Mouse (Mus musculus) limb, embryonic 14.5 days (tissue): ENCODE data around the gene Cabp2. TPM values are rescaled to one million over a fixed set of nuclear protein-coding genes. Genes with fewer than 3 reads are reported as not detected.
A peak's percentile ranks its signal among the peaks of the same experiment; 100 is the strongest.

Experiments used
- ATAC-seq: fragments of 200-750 bp; cut with Nextera tagmentation; 2 replicates; pipeline ENCODE4 v1.8.0; 2017; ENCODE audit warnings: low read depth, moderate number of reproducible peaks, moderate TSS enrichment; ENCODE audit not compliant: low FRiP score
- DNase-seq: peaks from one replicate; pipeline ENCODE4 v3.0.0-alpha.2; 2015; ENCODE audit warnings: low spot score
- H3K27ac ChIP-seq: fragments of 300-500 bp; sonication (generic); replicated peaks from 2 replicates; pipeline ENCODE4 v1.5.1; 2014; ENCODE audit warnings: low read depth, mild to moderate bottlenecking, low read length, moderate library complexity, mixed read lengths
- H3K27me3 ChIP-seq: fragments of 300-500 bp; sonication (generic); 2 replicates; pipeline ENCODE4 v1.6.1; 2014; ENCODE audit warnings: low read length, mixed read lengths; ENCODE audit not compliant: control insufficient read depth, insufficient read depth
- H3K36me3 ChIP-seq: fragments of 300-500 bp; sonication (generic); 2 replicates; pipeline ENCODE4 v1.6.1; 2014; ENCODE audit warnings: mild to moderate bottlenecking, low read length, moderate library complexity, mixed read lengths; ENCODE audit not compliant: control insufficient read depth, insufficient read depth
- H3K4me1 ChIP-seq: fragments of 300-500 bp; sonication (generic); 2 replicates; pipeline ENCODE4 v1.6.1; 2014; ENCODE audit warnings: antibody characterized with exemption, low read length, mixed read lengths; ENCODE audit not compliant: control insufficient read depth, insufficient read depth
- H3K4me2 ChIP-seq: fragments of 300-500 bp; sonication (generic); replicated peaks from 2 replicates; pipeline ENCODE4 v1.6.1; 2014; ENCODE audit warnings: low read depth, mild to moderate bottlenecking, low read length, moderate library complexity; ENCODE audit not compliant: severe bottlenecking
- H3K4me3 ChIP-seq: fragments of 300-500 bp; sonication (generic); replicated peaks from 2 replicates; pipeline ENCODE4 v1.5.1; 2014; ENCODE audit warnings: low read length
- H3K9ac ChIP-seq: fragments of 300-500 bp; sonication (generic); 2 replicates; pipeline ENCODE4 v1.6.1; 2014; ENCODE audit warnings: mild to moderate bottlenecking, low read depth, low read length, moderate library complexity; ENCODE audit not compliant: severe bottlenecking
- H3K9me3 ChIP-seq: fragments of 300-500 bp; sonication (generic); 2 replicates; pipeline ENCODE4 v1.6.1; 2016; ENCODE audit warnings: low read length; ENCODE audit not compliant: control insufficient read depth
- POLR2A ChIP-seq: fragments of 200-500 bp; IDR thresholded peaks from 2 replicates; pipeline ENCODE4 v1.8.0; 2012; ENCODE audit warnings: inconsistent platforms, mild to moderate bottlenecking, moderate library complexity, borderline replicate concordance; ENCODE audit not compliant: insufficient read depth, insufficient read length; ENCODE audit errors: extremely low read depth
- WGBS: fragments of 180-500 bp; shearing (Covaris S2); extraction: QIAGEN DNeasy Blood & Tissue Kit; methylation state at CpG from one replicate; pipeline ENCODE4 v1.1.7; 2014; 5-methylcytosine and 5-hydroxymethylcytosine counted together
- polyA plus RNA-seq, 2 experiments: library from polyadenylated mRNA; depleted of rRNA in 1 of 2; stranded (reverse) in 1 of 2; unstranded in 1 of 2; fragments of >200 nt; fragmentation: Nextera tagmentation in 1 of 2; extraction: Ambion mirVana in 1 of 2; gene quantifications; 2 replicates each; pipeline versions ENCODE4 v1.2.1 to v1.2.3; 2012 to 2014

The Cabp2 gene
- polyA plus RNA-seq, 2 experiments, result not detected

DNA sequence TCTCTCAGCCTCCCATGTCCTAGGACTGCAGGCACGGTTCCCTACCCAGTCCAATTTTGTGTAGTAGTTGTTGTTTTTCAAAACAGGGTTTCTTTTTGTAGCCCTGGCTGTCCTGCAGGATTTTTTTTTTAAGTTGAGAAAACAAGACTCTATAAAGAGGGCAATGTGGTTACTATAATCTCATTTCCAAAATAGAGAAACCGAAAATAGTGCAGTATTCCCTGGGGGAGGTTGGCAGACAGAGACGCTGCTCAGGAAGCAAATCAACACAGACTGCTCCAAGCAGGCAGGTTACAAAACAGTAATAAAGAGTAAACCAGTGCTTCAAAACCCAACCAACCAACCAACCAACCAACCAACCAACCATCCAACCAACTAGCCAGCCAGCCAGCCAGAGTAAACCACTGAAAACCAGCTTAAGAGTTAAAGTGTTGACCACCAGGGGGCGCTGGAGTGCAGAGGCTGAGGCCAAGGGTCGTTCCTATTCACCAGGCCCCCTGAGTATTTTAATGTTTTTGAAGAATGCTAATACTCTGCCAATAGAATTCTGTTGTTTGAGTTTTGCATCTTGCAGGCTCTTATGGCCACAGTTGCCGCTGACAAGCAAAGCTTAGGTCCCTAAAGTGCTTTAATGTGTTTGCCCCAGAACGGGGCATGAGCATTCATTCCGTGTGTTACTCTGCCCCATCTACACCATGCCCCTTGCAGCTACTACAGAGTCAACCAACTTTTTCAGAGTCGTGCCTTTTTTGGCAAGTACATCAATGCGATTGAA lies 29.4 kb upstream of the Cabp2 start:
- ATAC-seq, result no peak
- no peak overlapping the region for H3K4me3 ChIP-seq
- no peaks in the 10 kb centered on the region for H3K9me3 ChIP-seq
- H3K9ac ChIP-seq, result no peak overlapping the region
- no peaks in the 10 kb centered on the region for H3K27me3 ChIP-seq
- 0 out of 2 replicates have a peak, but pooled peaks cover 2% of the 10 kb centered on the region for H3K4me1 ChIP-seq
- no peaks in the 10 kb centered on the region for H3K36me3 ChIP-seq
- no peak for TF ChIP-seq POLR2A
- 44% methylated on average over 10 of the region's 10 CpGs for WGBS
- peak; percentile 55 for DNase-seq
- no peak overlapping the region for H3K27ac ChIP-seq
- H3K4me2 ChIP-seq, result no peak overlapping the region

DNA sequence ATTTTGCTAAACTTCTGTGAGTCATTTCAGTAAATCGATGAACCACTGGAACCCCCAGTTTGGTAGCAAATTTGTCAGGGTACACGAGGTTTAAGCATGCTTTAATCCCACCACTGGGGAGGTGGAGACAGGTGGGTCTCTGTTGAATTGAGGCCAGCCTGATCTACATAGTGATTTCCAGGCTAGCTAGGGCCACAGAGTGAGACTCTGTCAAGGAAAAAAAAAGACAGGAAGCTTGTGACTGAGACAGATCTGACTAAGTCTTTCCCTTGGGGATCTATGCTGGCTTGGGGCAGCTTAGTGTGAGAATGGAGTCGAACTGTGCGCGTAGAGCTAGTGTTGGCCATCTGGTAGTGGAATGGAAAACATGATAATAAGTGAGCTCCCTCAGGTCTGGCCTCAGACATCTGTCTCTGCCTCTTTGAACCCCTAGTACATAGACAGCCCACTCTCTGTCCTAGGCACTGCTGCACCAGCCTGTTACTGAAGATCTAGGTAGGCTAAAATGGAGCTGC lies 28.8 kb upstream of the Cabp2 start:
- Histone ChIP-seq H3K27me3 (no peaks in the 10 kb centered on the region), H3K9ac (no peak overlapping the region), H3K9me3 (no peaks in the 10 kb centered on the region), H3K4me2 (no peak overlapping the region), H3K36me3 (no peaks in the 10 kb centered on the region), H3K4me1 (0 out of 2 replicates have a peak, but pooled peaks cover 2% of the 10 kb centered on the region), H3K4me3 (no peak overlapping the region), H3K27ac (no peak overlapping the region)
- ATAC-seq (no peak), DNase-seq (no peak)
- 80% methylated on average over 5 of the region's 5 CpGs for WGBS
- no peak for TF ChIP-seq POLR2A

DNA sequence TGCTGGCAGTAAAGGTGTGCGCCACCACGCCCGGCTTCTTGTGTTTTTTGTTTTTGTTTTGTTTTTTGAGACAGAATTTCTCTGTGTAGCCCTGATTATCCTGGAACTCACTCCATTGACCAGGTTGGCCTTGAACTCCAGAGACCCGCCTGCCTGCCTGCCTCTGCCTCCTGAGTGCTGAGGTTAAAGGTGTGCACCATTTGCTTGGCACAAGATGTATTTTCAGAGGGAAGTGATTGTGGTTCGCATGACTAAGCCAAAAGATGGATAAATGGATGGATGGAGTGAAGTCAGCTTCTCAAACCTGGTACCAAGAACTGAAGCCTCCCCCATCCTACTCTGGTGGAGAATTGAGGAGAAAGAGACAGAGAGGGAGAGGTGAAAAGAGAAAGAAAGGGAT lies 26.8 kb upstream of the Cabp2 start:
- TF ChIP-seq POLR2A, result no peak
- ATAC-seq (no peak), DNase-seq (no peak)
- Histone ChIP-seq H3K4me1 (0 out of 2 replicates have a peak, but pooled peaks cover 2% of the 10 kb centered on the region), H3K27me3 (no peaks in the 10 kb centered on the region), H3K9ac (no peak overlapping the region), H3K27ac (no peak overlapping the region), H3K4me2 (no peak overlapping the region), H3K36me3 (no peaks in the 10 kb centered on the region), H3K4me3 (no peak overlapping the region), H3K9me3 (no peaks in the 10 kb centered on the region)
- WGBS, result 89% methylated on average over 5 of the region's 5 CpGs

DNA sequence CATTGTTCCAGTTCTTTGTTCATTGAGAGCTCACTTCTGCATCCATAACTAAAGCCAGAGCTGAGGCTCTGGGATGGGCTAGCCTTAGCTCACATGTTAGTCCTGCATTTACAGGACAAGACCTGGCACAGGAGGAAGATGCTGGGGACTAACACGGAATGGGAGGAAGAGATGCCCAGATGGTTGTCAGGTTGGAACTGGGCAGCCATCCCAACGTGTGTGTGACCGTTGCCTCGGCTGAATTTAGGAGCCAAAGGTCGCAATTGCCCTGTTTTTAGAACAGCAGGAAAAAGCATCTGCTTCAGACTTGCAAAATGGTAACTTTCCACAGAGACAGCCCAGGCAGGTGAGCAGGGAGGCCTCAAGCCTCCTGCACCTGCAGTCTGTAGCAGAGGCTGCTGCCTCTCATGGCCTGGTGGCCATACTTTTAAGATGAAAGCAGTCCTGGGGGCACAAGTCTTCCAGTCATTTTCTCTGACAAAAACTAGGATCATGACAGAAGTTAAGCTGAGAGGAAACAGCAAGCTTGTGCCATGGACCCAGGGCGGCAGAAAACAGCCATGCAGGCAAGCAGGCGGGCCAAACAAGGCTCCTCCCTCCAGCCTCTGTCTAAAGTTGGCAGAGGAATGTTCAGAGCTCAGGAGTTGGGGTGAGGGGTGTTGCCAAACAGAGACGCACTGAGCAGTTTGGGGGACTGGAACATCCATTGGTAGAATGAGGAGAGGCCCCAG lies 26.0 kb upstream of the Cabp2 start:
- H3K27me3 ChIP-seq, result no peaks in the 10 kb centered on the region
- no peaks in the 10 kb centered on the region for H3K36me3 ChIP-seq
- no peaks in the 10 kb centered on the region for H3K9me3 ChIP-seq
- 0 out of 2 replicates have a peak, but pooled peaks cover 2% of the 10 kb centered on the region for H3K4me1 ChIP-seq
- no peak for TF ChIP-seq POLR2A
- no peak overlapping the region for H3K4me3 ChIP-seq
- WGBS, result 69% methylated on average over 8 of the region's 8 CpGs
- no peak for ATAC-seq
- no peak overlapping the region for H3K4me2 ChIP-seq
- DNase-seq, result no peak
- H3K27ac ChIP-seq, result no peak overlapping the region
- H3K9ac ChIP-seq, result no peak overlapping the region

DNA sequence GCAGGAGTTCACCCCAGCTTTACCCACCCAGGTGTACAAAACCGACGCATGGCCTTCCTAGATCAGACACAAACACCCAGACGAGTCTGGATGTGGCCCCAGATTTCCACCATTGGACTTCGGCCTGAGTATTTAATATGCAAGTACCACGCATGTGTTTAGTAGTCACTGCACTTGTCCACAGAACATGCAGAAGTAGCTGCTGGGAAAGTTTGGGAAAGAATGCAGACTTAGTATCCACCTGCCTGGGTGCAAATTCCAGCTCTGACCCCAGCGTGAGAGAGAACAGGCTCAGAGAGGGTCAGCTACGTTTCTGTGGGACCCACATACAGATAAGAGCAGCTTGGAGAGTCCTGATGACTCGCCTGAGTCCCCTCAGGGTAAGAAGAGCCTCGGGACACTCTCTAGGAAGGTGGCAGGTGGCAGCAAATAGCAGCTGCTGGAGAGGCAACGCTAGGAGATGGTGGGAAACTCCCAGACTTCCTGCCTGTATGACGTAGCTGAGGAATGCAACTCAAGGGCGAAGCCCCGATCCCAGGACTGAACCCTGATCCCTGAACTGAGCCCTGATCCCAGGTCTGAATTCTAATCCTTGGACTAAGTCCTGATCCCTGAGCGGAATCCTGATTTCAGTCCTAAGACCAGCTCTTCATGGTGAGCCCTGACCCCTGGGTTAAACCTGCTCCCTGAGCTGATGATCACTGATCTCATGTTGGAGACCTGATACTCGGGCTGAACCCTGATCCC lies 25.3 kb upstream of the Cabp2 start:
- H3K4me2 ChIP-seq, result no peak overlapping the region
- no peaks in the 10 kb centered on the region for H3K27me3 ChIP-seq
- ATAC-seq, result no peak
- no peaks in the 10 kb centered on the region for H3K36me3 ChIP-seq
- WGBS, result 55% methylated on average over 15 of the region's 15 CpGs
- no peak for TF ChIP-seq POLR2A
- no peak for DNase-seq
- H3K4me1 ChIP-seq, result 0 out of 2 replicates have a peak, but pooled peaks cover 2% of the 10 kb centered on the region
- no peaks in the 10 kb centered on the region for H3K9me3 ChIP-seq
- H3K27ac ChIP-seq, result no peak overlapping the region
- H3K4me3 ChIP-seq, result no peak overlapping the region
- no peak overlapping the region for H3K9ac ChIP-seq
